Mouse (Mus musculus) CH12F3 (cell line): ENCODE measurements around the gene Card14.

ENCODE experiments used
- in situ Hi-C: fragments of 300-500 bp; cut with MboI; formaldehyde crosslinking; loops from 2 replicates; pipeline ENCODE4 v1.14.3; 2020; ENCODE audit warnings: low sequenced_read_pairs

Gene Card14

GRCm38 (mm10) chr11:119392800-119393482 lies 85.4 kb downstream of the Card14 start, which contains the start of gene Rnf213:
Gene Rnf213 (plus strand): TSS chr11:119393100.
- in situ Hi-C loops, result no loop called here

GRCm38 (mm10) chr11:119393483-119393804 lies 85.9 kb downstream of the Card14 start:
- in situ Hi-C loops, result no loop called here

- in situ Hi-C loops, result no loop called here
Observed at GRCm38 (mm10) chr11:119394210-119394609, 86.6 kb downstream of the Card14 start.
